ENCODE assay signal across 33 mouse cellular contexts in the genomic region with DNA sequence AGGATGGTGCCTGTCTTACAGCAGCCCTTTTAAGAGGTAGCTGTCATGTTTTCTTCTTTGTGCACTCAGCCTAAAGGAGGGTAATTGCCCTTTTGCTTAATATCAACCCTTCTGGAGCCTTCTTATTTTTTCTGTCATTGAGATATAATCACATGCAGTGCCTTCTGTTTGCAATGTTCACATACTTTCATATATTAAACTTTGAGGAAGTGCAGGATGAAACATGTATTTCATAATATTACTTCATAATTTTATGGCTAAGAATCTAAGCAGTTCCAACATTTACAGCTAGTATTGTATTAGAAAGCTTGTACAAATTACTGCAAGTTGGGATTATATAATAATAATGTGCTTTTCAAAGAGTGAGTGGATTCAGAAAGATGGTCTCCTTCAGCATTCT. TPM values are rescaled to one million over a fixed set of nuclear protein-coding genes. Genes with fewer than 3 reads are reported as not detected.
"Had no signal": no experiment of that assay in that cellular context is flagged by ENCODE, and none has a peak within 500 bp of the region (broad histone marks: within the 10 kb centered on the region; RNA-seq: fewer than 3 reads in every experiment).

No protein-coding gene starts in this region.

- ATAC-seq: forebrain, embryonic 13.5 days; forebrain, embryonic 14.5 days; forebrain, embryonic 15.5 days; forebrain, embryonic 16.5 days had no signal

- H3K27ac ChIP-seq: embryonic facial prominence, embryonic 10.5 days; embryonic facial prominence, embryonic 12.5 days; embryonic facial prominence, embryonic 13.5 days; embryonic facial prominence, embryonic 15.5 days; forebrain, embryonic 10.5 days; forebrain, embryonic 12.5 days; forebrain, embryonic 13.5 days; forebrain, embryonic 15.5 days; gastrocnemius, adult 2 months; heart, adult 2 months had no signal

- DNase-seq: cerebellum, adult 2 months; cerebellum, adult 8-10 months; cerebellum, adult 9-10 months; cerebellum, adult 9-11 months; cerebellum, postnatal 10 days; cerebellum, postnatal 14 days; cerebellum, postnatal 25 days; cerebellum, postnatal 36 days; embryo, embryonic 11 days; forebrain, postnatal 0 days; gastrocnemius, adult 2 months; gastrocnemius, postnatal 10 days; gastrocnemius, postnatal 14 days; gastrocnemius, postnatal 25 days; gastrocnemius, postnatal 36 days; heart, adult 11 months; heart, adult 18-20 months; heart, adult 2 months had no signal

- H3K4me3 ChIP-seq: embryonic facial prominence, embryonic 10.5 days; embryonic facial prominence, embryonic 12.5 days; embryonic facial prominence, embryonic 13.5 days; embryonic facial prominence, embryonic 15.5 days; erythroblast, embryonic 14.5 days; forebrain, embryonic 10.5 days; forebrain, embryonic 12.5 days; forebrain, embryonic 13.5 days; forebrain, embryonic 15.5 days; gastrocnemius, adult 2 months; heart, adult 2 months had no signal

RNA-seq across cellular contexts. Expression of gene Rbm11, which starts 19.9 kb away (rescaled TPM):
- total RNA-seq: gastrocnemius, adult 18-20 months; gastrocnemius, adult 2 months; gastrocnemius, postnatal 25 days; gastrocnemius, postnatal 36 days; heart, adult 18-20 months; heart, adult 2 months had no signal

RNA-seq across cellular contexts. Expression of gene Lipi, which starts 26.7 kb away (rescaled TPM):
- total RNA-seq: common myeloid progenitor, adult 5-6 weeks; gastrocnemius, adult 18-20 months; gastrocnemius, adult 2 months; gastrocnemius, adult 8-10 months; gastrocnemius, postnatal 14 days; gastrocnemius, postnatal 25 days; gastrocnemius, postnatal 36 days; gastrocnemius, postnatal 4 days; heart, adult 18-20 months; heart, adult 2 months had no signal
